Mouse (Mus musculus) olfactory bulb, adult 2 months (tissue): Measurements from ENCODE around the gene Rasal2. TPM values are rescaled to one million over a fixed set of nuclear protein-coding genes. Genes with fewer than 3 reads are reported as not detected.

Experiments
- H3K27ac ChIP-seq: fragments of 200-500 bp; 2 replicates; pipeline ENCODE4 v1.5.1; 2012; ENCODE audit warnings: low read depth, low read length; ENCODE audit not compliant: insufficient read depth
- H3K4me1 ChIP-seq: fragments of 200-500 bp; 2 replicates; pipeline ENCODE4 v1.6.1; 2012; ENCODE audit warnings: low read length; ENCODE audit not compliant: control insufficient read depth, insufficient read depth
- H3K4me3 ChIP-seq: fragments of 200-500 bp; 2 replicates; pipeline ENCODE4 v1.5.1; 2012; ENCODE audit warnings: mild to moderate bottlenecking, low read depth, low read length, moderate library complexity; ENCODE audit not compliant: insufficient read depth
- CTCF ChIP-seq: fragments of 200-500 bp; IDR thresholded peaks from 2 replicates; pipeline ENCODE4 v1.5.1; 2012; ENCODE audit warnings: low read depth, mild to moderate bottlenecking, low read length, moderate library complexity; ENCODE audit not compliant: insufficient read depth
- POLR2A ChIP-seq: fragments of 200-500 bp; IDR thresholded peaks from 2 replicates; pipeline ENCODE4 v1.6.1; 2012; ENCODE audit warnings: mild to moderate bottlenecking, low read depth, low read length, moderate library complexity; ENCODE audit not compliant: insufficient read depth
- WGBS: fragments of 180-500 bp; shearing (Covaris S2); methylation state at CpG from one replicate; pipeline ENCODE4 v1.1.7; 2018; 5-methylcytosine and 5-hydroxymethylcytosine counted together
- polyA plus RNA-seq: library from polyadenylated mRNA; stranded (reverse); fragments of >200 nt; gene quantifications from 2 replicates; pipeline ENCODE4 v1.2.4, GENCODE M21; 2012; ENCODE audit warnings: low replicate concordance; ENCODE audit not compliant: missing spikeins, insufficient read depth, insufficient read length

Gene Rasal2
- polyA plus RNA-seq, 1 experiment: not detected

DNA sequence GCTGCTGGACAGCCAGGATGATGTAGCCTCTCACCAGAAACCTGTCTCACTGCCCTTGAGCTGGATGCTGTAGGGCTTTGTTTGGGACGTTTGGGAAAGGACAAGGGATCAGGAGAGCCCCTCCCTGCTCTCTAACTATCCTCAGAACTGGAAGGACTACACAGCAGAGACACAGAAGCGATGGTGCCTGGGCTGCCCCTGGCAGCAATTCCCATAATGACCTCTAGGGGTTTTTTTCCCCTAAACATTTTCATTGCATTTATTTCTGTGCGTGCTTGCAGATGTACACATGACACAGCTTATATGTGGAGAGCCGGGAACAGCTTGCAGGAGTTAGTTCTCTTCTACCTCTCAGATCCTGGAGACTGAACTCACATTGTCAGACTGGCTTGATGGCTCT is 320.3 kb downstream of the Rasal2 start:
- TF ChIP-seq POLR2A (no peak), CTCF (no peak)
- Histone ChIP-seq H3K4me3 (no peak overlapping the region), H3K27ac (no peak overlapping the region), H3K4me1 (no peaks in the 10 kb centered on the region)
- WGBS: 71% methylated on average over 4 of the region's 4 CpGs

DNA sequence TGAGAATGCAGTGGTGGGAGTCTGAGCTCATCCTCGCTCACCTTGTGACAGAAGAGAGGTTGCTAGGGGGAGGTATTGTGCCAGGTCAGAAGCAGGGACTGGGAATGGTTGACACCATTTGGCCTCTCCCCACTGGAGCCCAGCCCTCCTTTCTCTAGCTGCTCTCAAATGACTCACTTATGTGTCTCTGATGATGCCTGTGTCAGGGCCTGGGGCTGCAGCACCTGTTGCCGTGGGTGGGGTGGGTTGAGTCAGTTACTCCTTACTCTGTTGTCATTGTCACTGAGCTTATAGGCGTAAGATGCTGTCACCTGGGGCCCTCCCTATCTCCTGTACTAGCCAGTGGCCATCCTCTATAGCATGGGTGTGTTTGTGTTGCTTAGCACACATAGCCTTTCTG is 321.6 kb downstream of the Rasal2 start:
- no peak overlapping the region for H3K4me3 ChIP-seq
- no peak for TF ChIP-seq CTCF
- TF ChIP-seq POLR2A: no peak
- peaks cover 3% of the 10 kb centered on the region for H3K4me1 ChIP-seq
- WGBS: 77% methylated on average over 3 of the region's 3 CpGs
- no peak overlapping the region for H3K27ac ChIP-seq

DNA sequence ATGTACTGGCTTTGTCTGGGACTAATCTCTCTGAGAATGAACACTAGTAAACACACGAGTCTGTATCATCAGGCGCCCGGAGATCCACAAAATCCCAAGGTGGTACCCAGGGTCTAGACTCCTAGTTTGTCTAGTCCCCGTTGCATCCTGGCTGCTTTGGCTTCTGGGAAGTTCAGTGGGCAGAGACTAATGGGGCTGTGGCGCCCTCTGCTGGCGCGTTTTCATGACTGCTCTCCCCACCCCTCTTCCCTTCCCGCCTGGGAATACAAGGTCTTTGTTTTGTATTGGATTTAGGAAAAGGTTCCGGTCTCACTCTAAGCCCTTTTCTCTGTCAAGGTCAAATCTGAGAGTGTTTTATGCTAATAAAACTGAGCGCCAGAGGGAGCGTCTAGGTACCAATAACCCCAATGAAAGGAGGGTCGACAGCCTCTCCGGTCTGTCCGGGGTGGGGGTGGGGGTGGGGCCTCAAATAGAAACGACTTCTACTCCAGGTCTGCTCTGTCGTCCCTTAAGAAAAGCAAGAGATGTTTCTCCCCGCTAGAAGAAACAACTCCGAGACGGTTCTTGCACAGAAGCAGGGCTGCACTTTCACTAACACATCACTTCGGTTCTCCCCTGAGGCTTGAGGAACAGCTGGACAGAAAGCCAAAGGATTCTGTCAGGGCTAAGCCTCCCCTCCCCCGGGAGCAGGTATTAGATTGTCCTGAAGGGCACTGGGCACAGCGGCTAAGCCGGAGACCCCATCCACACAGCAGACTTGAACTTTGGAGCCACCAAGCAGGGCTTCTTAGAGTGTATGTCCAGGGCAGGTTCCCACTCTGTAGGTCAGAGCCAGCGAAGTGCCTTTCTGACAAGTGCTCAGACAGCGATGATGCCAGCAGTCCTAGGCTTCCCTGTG is 326.0 kb downstream of the Rasal2 start:
- Histone ChIP-seq H3K4me3 (peak overlapping the region; percentile 28), H3K27ac (no peak overlapping the region), H3K4me1 (peaks cover 7% of the 10 kb centered on the region)
- no peak for TF ChIP-seq POLR2A
- peak; percentile 91 for TF ChIP-seq CTCF
- 10% methylated on average over 25 of the region's 25 CpGs for WGBS

Other genes with a start within 250 kb of the Rasal2 start
- not detected in 2 replicates for gene Cryzl2, start 46.0 kb upstream of the Rasal2 start, polyA plus RNA-seq
- gene Sec16b, start 94.1 kb upstream of the Rasal2 start, polyA plus RNA-seq: not detected in 2 replicates